ENCODE assay signal across 8 mouse cellular contexts in the genomic region with DNA sequence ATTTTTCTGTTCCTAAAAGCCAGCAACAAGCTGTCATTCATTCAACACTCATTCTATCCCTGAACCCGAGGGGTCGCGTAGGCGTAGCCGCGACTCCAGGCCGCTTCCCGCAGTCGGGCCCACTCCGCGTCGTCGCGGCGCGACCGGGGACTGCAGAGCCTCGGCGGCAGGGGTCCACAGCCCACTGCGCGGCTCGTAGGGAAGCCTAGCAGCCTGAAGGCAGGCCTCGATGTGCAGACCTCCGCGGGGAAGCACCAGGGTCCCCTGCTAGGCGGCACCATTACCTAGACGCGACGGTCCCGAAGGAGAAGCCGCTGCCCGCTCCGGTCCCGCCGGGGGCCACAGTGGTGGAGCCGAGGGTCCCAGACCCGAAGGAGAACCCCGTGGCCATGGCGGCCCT. TPM values are rescaled to one million over a fixed set of nuclear protein-coding genes. Genes with fewer than 3 reads are reported as not detected.
A peak's percentile ranks its signal among the peaks of the same experiment; 100 is the strongest.
DNase-seq lines count a peak whose midpoint lies in the region; ATAC-seq and TF ChIP-seq lines count a peak whose summit lies in the region.

No protein-coding gene starts in this region.

- no peaks in the 10 kb centered on the region; the same call in 1 of the 2 replicates for H3K36me3 ChIP-seq in spleen, adult 2 months (ENCODE audit: control insufficient read depth, insufficient read depth, low read length)
- H3K36me3 ChIP-seq in hindbrain, embryonic 16.5 days (ENCODE audit: control insufficient read depth, insufficient read depth, low read length): no peaks in the 10 kb centered on the region
- 0 out of 2 replicates have a peak, but pooled peaks cover 2% of the 10 kb centered on the region for H3K36me3 ChIP-seq in midbrain, embryonic 13.5 days

- no peaks in the 10 kb centered on the region for H3K27me3 ChIP-seq in cerebellum, adult 2 months (ENCODE audit: control insufficient read depth, insufficient read depth, low read length)
- H3K27me3 ChIP-seq in spleen, adult 2 months (ENCODE audit: control insufficient read depth, insufficient read depth, low read length): no peaks in the 10 kb centered on the region
- no peaks in the 10 kb centered on the region for H3K27me3 ChIP-seq in hindbrain, embryonic 16.5 days (replicated peaks; ENCODE audit: control insufficient read depth, insufficient read depth, low read length)
- H3K27me3 ChIP-seq in midbrain, embryonic 13.5 days: no peaks in the 10 kb centered on the region

- DNase-seq in cerebellum, adult 2 months: no peak
- no peak for DNase-seq in cerebellum, adult 9-10 months
- no peak for DNase-seq in spleen, adult 2 months (ENCODE audit: low read depth in 1 of 2, low spot score in 2 of 2)
- DNase-seq in spleen, adult 12 weeks (ENCODE audit: low spot score): no peak
- no peak for DNase-seq in retina, postnatal 1 day
- DNase-seq in frontal cortex, postnatal 14 days (ENCODE audit: low spot score in 2 of 2): no peak

- H3K27ac ChIP-seq in cerebellum, adult 2 months (ENCODE audit: insufficient read depth, low read length): peak overlapping the region; percentile 81
- peak overlapping the region; percentile 78 for H3K27ac ChIP-seq in spleen, adult 2 months (ENCODE audit: insufficient read depth, low read length)
- H3K27ac ChIP-seq in hindbrain, embryonic 16.5 days (ENCODE audit: low read depth, low read length): peak overlapping the region; percentile 93
- H3K27ac ChIP-seq in midbrain, embryonic 13.5 days: peak overlapping the region; percentile 95

- ATAC-seq in hindbrain, embryonic 16.5 days: peak; percentile 55
- ATAC-seq in midbrain, embryonic 13.5 days: peak; percentile 76

- no peak for TF ChIP-seq CTCF in cerebellum, adult 2 months (IDR thresholded peaks at IDR 0.05; ENCODE audit: borderline replicate concordance, insufficient read depth, low read depth, low read length)
- TF ChIP-seq CTCF in spleen, adult 2 months (IDR thresholded peaks at IDR 0.05; ENCODE audit: extremely low read depth, insufficient read depth, insufficient read length, insufficient replicate concordance): no peak

- under 1% methylated on average over 39 of the region's 39 CpGs for WGBS in cerebellum, adult 2 months
- under 1% methylated on average over 39 of the region's 39 CpGs for WGBS in spleen, adult 2 months
- under 1% methylated on average over 36 of the region's 39 CpGs for WGBS in hindbrain, embryonic 16.5 days
- WGBS in midbrain, embryonic 13.5 days: under 1% methylated on average over 39 of the region's 39 CpGs

- peak overlapping the region; percentile 94 for H3K4me3 ChIP-seq in cerebellum, adult 2 months (replicated peaks; ENCODE audit: insufficient read depth, low read depth, low read length)
- peak overlapping the region; percentile 73 for H3K4me3 ChIP-seq in spleen, adult 2 months (ENCODE audit: extremely low read depth, insufficient read depth, insufficient read length)
- H3K4me3 ChIP-seq in hindbrain, embryonic 16.5 days (ENCODE audit: low read length): peak overlapping the region; percentile 97
- peak overlapping the region; percentile 84 for H3K4me3 ChIP-seq in midbrain, embryonic 13.5 days (replicated peaks)

- no peaks in the 10 kb centered on the region for H3K9me3 ChIP-seq in hindbrain, embryonic 16.5 days (ENCODE audit: control insufficient read depth, low read length)
- no peaks in the 10 kb centered on the region for H3K9me3 ChIP-seq in midbrain, embryonic 13.5 days

- peak overlapping the region; percentile 97 for H3K9ac ChIP-seq in hindbrain, embryonic 16.5 days (ENCODE audit: low read depth, low read length)
- H3K9ac ChIP-seq in midbrain, embryonic 13.5 days (replicated peaks): peak overlapping the region; percentile 98

- TF ChIP-seq POLR2A in cerebellum, adult 2 months (IDR thresholded peaks at IDR 0.05; ENCODE audit: borderline replicate concordance, insufficient read depth, low read length): no peak
- TF ChIP-seq POLR2A in spleen, adult 2 months (IDR thresholded peaks at IDR 0.05; ENCODE audit: low read depth, low read length): no peak

- H3K4me1 ChIP-seq in cerebellum, adult 2 months (ENCODE audit: control insufficient read depth, insufficient read depth, low read length): peaks cover 7% of the 10 kb centered on the region
- H3K4me1 ChIP-seq in spleen, adult 2 months (ENCODE audit: control insufficient read depth, insufficient read depth, insufficient read length): peaks cover 10% of the 10 kb centered on the region
- H3K4me1 ChIP-seq in hindbrain, embryonic 16.5 days (ENCODE audit: control insufficient read depth, insufficient read depth, low read depth, low read length): peaks cover 20% of the 10 kb centered on the region
- peaks cover 29% of the 10 kb centered on the region for H3K4me1 ChIP-seq in midbrain, embryonic 13.5 days (replicated peaks)

- H3K4me2 ChIP-seq in hindbrain, embryonic 16.5 days (ENCODE audit: low read length): peak overlapping the region; percentile 74
- peak overlapping the region; percentile 91 for H3K4me2 ChIP-seq in midbrain, embryonic 13.5 days (replicated peaks)

RNA-seq across cellular contexts. Expression of a gene that starts 0.4 kb away (rescaled TPM):
- polyA plus RNA-seq in cerebellum, adult 2 months (2012; rRNA removed): 0.05 TPM in 1 of 2 replicates, not detected in the other
- polyA plus RNA-seq in spleen, adult 2 months (2012; rRNA removed): not detected in 2 replicates
- 0.11 and 0.16 TPM in 2 replicates for polyA plus RNA-seq in hindbrain, embryonic 16.5 days (2015; fragmentation: Nextera tagmentation; extraction: Ambion mirVana)
- polyA plus RNA-seq in midbrain, embryonic 13.5 days (2015; fragmentation: Nextera tagmentation; extraction: Ambion mirVana): 0.05 and 0.10 TPM in 2 replicates

RNA-seq across cellular contexts. Expression of a gene that starts 0.4 kb away (rescaled TPM):
- polyA plus RNA-seq in cerebellum, adult 2 months (2012; rRNA removed): 34.4 and 38.3 TPM in 2 replicates
- polyA plus RNA-seq in spleen, adult 2 months (2012; rRNA removed): 11.9 and 14.3 TPM in 2 replicates
- 42.7 and 51.2 TPM in 2 replicates for polyA plus RNA-seq in hindbrain, embryonic 16.5 days (2015; fragmentation: Nextera tagmentation; extraction: Ambion mirVana)
- 50.3 and 53.8 TPM in 2 replicates for polyA plus RNA-seq in midbrain, embryonic 13.5 days (2015; fragmentation: Nextera tagmentation; extraction: Ambion mirVana)

RNA-seq across cellular contexts. Expression of a gene that starts 14.1 kb away (rescaled TPM):
- 86.0 and 90.5 TPM in 2 replicates for polyA plus RNA-seq in cerebellum, adult 2 months (2012; rRNA removed)
- polyA plus RNA-seq in spleen, adult 2 months (2012; rRNA removed): 9.5 and 10.2 TPM in 2 replicates
- polyA plus RNA-seq in hindbrain, embryonic 16.5 days (2015; fragmentation: Nextera tagmentation; extraction: Ambion mirVana): 55.5 and 62.0 TPM in 2 replicates
- 60.2 and 67.2 TPM in 2 replicates for polyA plus RNA-seq in midbrain, embryonic 13.5 days (2015; fragmentation: Nextera tagmentation; extraction: Ambion mirVana)

RNA-seq across cellular contexts. Expression of a gene that starts 53.9 kb away (rescaled TPM):
- 22.1 and 24.7 TPM in 2 replicates for polyA plus RNA-seq in cerebellum, adult 2 months (2012; rRNA removed)
- 0.31 and 0.32 TPM in 2 replicates for polyA plus RNA-seq in spleen, adult 2 months (2012; rRNA removed)
- 44.2 and 45.6 TPM in 2 replicates for polyA plus RNA-seq in hindbrain, embryonic 16.5 days (2015; fragmentation: Nextera tagmentation; extraction: Ambion mirVana)
- polyA plus RNA-seq in midbrain, embryonic 13.5 days (2015; fragmentation: Nextera tagmentation; extraction: Ambion mirVana): 28.1 and 30.6 TPM in 2 replicates
